Mouse (Mus musculus) brain, embryonic 18.5 days (tissue): Measurements from ENCODE around the gene Zfp758.
A peak's percentile ranks its signal among the peaks of the same experiment; 100 is the strongest.
"Not testable (repeated sequence)": the region's sequence is repeated elsewhere in the genome, so short reads cannot be mapped to it uniquely, and the experiment has no call there.

ENCODE experiments used
- DNase-seq: peaks from one replicate; pipeline ENCODE4 v3.0.0-alpha.2; 2012; ENCODE audit warnings: low read depth, low spot score

Zfp758 gene

GRCm38 (mm10) chr17:22361101-22361781 lies at the start of gene Zfp758, which contains the start of gene Zfp944:
TSS of gene Zfp758 (plus strand) at chr17:22361453.
TSS of gene Zfp944 (minus strand) at chr17:22361400.
- not testable (repeated sequence) for DNase-seq

- DNase-seq = not testable (repeated sequence)
Observed at GRCm38 (mm10) chr17:22314219-22314618, 47.0 kb upstream of the Zfp758 start.

GRCm38 (mm10) chr17:22314730-22315226 lies 46.5 kb upstream of the Zfp758 start, which contains the start of gene CT030661.1:
TSS of gene CT030661.1 (minus strand) at chr17:22314837.
- peak; percentile 94 for DNase-seq

- not testable (repeated sequence) for DNase-seq
Observed at GRCm38 (mm10) chr17:22315247-22315646, 46.0 kb upstream of the Zfp758 start.

GRCm38 (mm10) chr17:22352794-22353193 lies 8.5 kb upstream of the Zfp758 start:
- no peak for DNase-seq

DNA sequence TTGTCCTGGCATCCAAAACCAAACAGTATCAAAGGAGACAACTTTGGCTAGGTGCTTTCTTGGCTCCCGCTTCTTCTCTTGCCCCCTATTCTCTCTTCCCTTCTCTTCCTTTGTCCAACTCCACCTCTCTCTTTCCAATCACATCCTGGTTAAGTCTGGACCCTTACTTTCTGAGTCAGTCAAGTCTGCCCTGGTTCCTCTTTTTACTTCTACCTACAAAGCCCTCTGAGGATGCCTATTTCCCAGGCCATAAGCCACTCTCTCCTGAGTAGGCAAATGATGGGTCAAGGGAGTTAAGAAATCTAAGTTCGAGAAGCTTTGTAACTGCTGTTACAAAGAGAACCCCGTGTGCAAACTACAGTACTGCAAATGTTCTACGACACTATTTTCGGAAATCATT lies 681 bp upstream of the Zfp758 start:
- no peak for DNase-seq

GRCm38 (mm10) chr17:22363895-22364294 lies 2.6 kb downstream of the Zfp758 start:
- no peak for DNase-seq

- DNase-seq = no peak
Observed at GRCm38 (mm10) chr17:22410756-22411155, 49.5 kb downstream of the Zfp758 start.

DNA sequence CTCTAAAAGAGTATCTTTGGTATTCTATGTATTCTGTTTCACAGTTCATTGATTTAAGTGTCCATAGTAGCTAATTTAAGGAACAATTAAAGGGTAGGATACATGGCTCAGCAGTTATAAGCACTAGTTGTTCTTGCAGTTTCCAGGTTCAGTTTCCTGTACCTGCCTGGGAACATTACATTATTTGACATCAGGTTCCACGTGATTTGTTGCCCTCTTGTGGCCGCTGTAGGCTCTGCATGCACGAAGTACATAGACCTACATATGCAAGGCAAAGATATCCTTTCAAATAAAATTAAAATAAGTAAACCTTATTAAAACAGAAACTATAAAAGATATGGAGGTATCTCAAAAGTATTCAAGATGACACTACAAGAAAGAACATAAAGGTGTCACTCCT lies 56.3 kb downstream of the Zfp758 start:
- no peak for DNase-seq

- DNase-seq = peak; percentile 70
Observed at GRCm38 (mm10) chr17:22423952-22424617, 62.8 kb downstream of the Zfp758 start, which contains the start of gene Zfp946. TSS of gene Zfp946 (plus strand) at chr17:22424222.

DNA sequence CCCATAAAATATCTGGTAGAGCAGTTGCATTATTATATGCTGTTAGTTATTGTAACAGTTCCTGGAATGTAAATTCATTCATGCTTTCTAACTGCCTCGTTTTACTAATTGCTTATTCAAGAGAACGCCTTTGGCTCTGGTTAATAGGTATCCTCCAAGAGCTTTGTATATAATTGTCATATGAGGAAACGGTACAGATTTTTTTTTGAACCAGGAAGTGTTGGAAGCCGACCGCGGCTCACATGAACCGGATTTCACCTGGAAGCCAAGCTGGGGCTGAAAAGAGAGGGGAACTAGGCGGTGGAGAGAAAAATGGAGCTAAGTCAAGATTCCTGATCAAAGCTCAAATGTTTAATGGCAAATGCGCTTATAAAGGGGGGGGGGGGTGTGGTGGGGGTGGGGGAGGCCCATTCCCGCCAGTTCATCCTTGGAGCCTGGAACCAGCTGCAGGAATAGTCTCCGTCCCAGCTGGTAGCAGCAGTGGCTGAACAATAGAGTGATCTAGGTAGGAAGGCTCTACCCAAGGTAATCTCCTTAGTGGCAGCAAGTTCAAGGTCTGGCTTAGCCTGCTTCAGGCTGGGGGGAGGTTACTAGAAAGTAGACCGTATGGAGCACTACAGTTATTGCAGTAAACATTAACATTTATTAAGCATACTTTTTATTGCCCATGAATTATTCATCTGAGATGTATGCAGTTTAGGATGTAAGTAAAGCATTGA lies 63.5 kb downstream of the Zfp758 start:
- no peak for DNase-seq
